Mouse (Mus musculus) cerebellum, adult 2 months (tissue): ENCODE results near the gene Olfr459.

Experiments
- CTCF ChIP-seq: fragments of 200-500 bp; IDR thresholded peaks from 2 replicates; pipeline ENCODE4 v1.5.1; 2011; ENCODE audit warnings: low read depth, mild to moderate bottlenecking, control low read depth, low read length, moderate library complexity, borderline replicate concordance; ENCODE audit not compliant: insufficient read depth
- POLR2A ChIP-seq: fragments of 200-500 bp; IDR thresholded peaks from 2 replicates; pipeline ENCODE4 v1.6.1; 2011; ENCODE audit warnings: low read length, control low read depth, borderline replicate concordance; ENCODE audit not compliant: insufficient read depth

GRCm38 (mm10) chr6:41734719-41735470 lies 40.1 kb downstream of the Olfr459 start:
- TF ChIP-seq POLR2A (no peak), CTCF (no peak)
